Mouse (Mus musculus): ENCODE measurements at regions not wholly inside any gene's neighbourhood (a gene's known extent, or its start where the extent isn't known, plus 50 kb on each side); places are given as distances from the start of the nearest gene placed in this dataset.

- TF ChIP-seq POLR2A (IDR thresholded peaks at IDR 0.05; ENCODE audit: borderline replicate concordance, low read depth, low read length) (no peak), CTCF (IDR thresholded peaks at IDR 0.05; ENCODE audit: low read depth, low read length) (no peak)
- Histone ChIP-seq H3K27ac (ENCODE audit: insufficient read depth, low read depth, low read length) (no peak overlapping the region), H3K4me1 (ENCODE audit: control insufficient read depth, insufficient read depth, low read length) (no peaks in the 10 kb centered on the region), H3K4me3 (ENCODE audit: insufficient read depth, low read length) (no peak overlapping the region)
These were observed 88.4 kb upstream of the Slc1a4 start for GRCm38 (mm10) chr11:20420876-20421275.

- Histone ChIP-seq H3K27ac (ENCODE audit: insufficient read depth, low read depth, low read length) (no peak overlapping the region), H3K4me3 (ENCODE audit: insufficient read depth, low read length) (no peak overlapping the region), H3K4me1 (ENCODE audit: control insufficient read depth, insufficient read depth, low read length) (no peaks in the 10 kb centered on the region)
- TF ChIP-seq CTCF (IDR thresholded peaks at IDR 0.05; ENCODE audit: low read depth, low read length) (no peak), POLR2A (IDR thresholded peaks at IDR 0.05; ENCODE audit: borderline replicate concordance, low read depth, low read length) (no peak)
These were observed 103.5 kb upstream of the Slc1a4 start for GRCm38 (mm10) chr11:20436057-20436456.

- no peak overlapping the region for H3K4me3 ChIP-seq (ENCODE audit: insufficient read depth, low read length)
- H3K4me1 ChIP-seq (ENCODE audit: control insufficient read depth, insufficient read depth, low read length) = 0 out of 2 replicates have a peak, but pooled peaks cover 5% of the 10 kb centered on the region
- no peak overlapping the region for H3K27ac ChIP-seq (ENCODE audit: insufficient read depth, low read depth, low read length)
- TF ChIP-seq CTCF (IDR thresholded peaks at IDR 0.05; ENCODE audit: low read depth, low read length) (no peak), POLR2A (IDR thresholded peaks at IDR 0.05; ENCODE audit: borderline replicate concordance, low read depth, low read length) (no peak)
These were observed 100.6 kb upstream of the Sertad2 start for GRCm38 (mm10) chr11:20442476-20442875.

GRCm38 (mm10) chr11:20445061-20445902, 97.8 kb upstream of the Sertad2 start:
- H3K27ac ChIP-seq (ENCODE audit: insufficient read depth, low read depth, low read length) = no peak overlapping the region
- TF ChIP-seq POLR2A (IDR thresholded peaks at IDR 0.05; ENCODE audit: borderline replicate concordance, low read depth, low read length) (no peak), CTCF (IDR thresholded peaks at IDR 0.05; ENCODE audit: low read depth, low read length) (no peak; the same call in 1 of the 2 replicates)
- H3K4me3 ChIP-seq (ENCODE audit: insufficient read depth, low read length) = peak overlapping the region; percentile 38
- 0 out of 2 replicates have a peak, but pooled peaks cover 5% of the 10 kb centered on the region for H3K4me1 ChIP-seq (ENCODE audit: control insufficient read depth, insufficient read depth, low read length)

GRCm38 (mm10) chr11:20445903-20446264, 97.2 kb upstream of the Sertad2 start:
- H3K4me1 ChIP-seq (ENCODE audit: control insufficient read depth, insufficient read depth, low read length) = 0 out of 2 replicates have a peak, but pooled peaks cover 5% of the 10 kb centered on the region
- no peak overlapping the region for H3K27ac ChIP-seq (ENCODE audit: insufficient read depth, low read depth, low read length)
- no peak for TF ChIP-seq POLR2A (IDR thresholded peaks at IDR 0.05; ENCODE audit: borderline replicate concordance, low read depth, low read length)
- TF ChIP-seq CTCF (IDR thresholded peaks at IDR 0.05; ENCODE audit: low read depth, low read length) = peak; percentile 43
- peak overlapping the region; percentile 38 for H3K4me3 ChIP-seq (ENCODE audit: insufficient read depth, low read length)

GRCm38 (mm10) chr11:20452901-20453300, 90.2 kb upstream of the Sertad2 start:
- no peak overlapping the region for H3K4me3 ChIP-seq (ENCODE audit: insufficient read depth, low read length)
- TF ChIP-seq POLR2A (IDR thresholded peaks at IDR 0.05; ENCODE audit: borderline replicate concordance, low read depth, low read length) = no peak
- no peak for TF ChIP-seq CTCF (IDR thresholded peaks at IDR 0.05; ENCODE audit: low read depth, low read length)
- H3K27ac ChIP-seq (ENCODE audit: insufficient read depth, low read depth, low read length) = no peak overlapping the region
- no peaks in the 10 kb centered on the region for H3K4me1 ChIP-seq (ENCODE audit: control insufficient read depth, insufficient read depth, low read length)

- Histone ChIP-seq H3K27ac (ENCODE audit: insufficient read depth, low read depth, low read length) (no peak overlapping the region), H3K4me1 (ENCODE audit: control insufficient read depth, insufficient read depth, low read length) (no peaks in the 10 kb centered on the region), H3K4me3 (ENCODE audit: insufficient read depth, low read length) (no peak overlapping the region)
- TF ChIP-seq POLR2A (IDR thresholded peaks at IDR 0.05; ENCODE audit: borderline replicate concordance, low read depth, low read length) = no peak
- no peak for TF ChIP-seq CTCF (IDR thresholded peaks at IDR 0.05; ENCODE audit: low read depth, low read length)
These were observed 89.3 kb upstream of the Sertad2 start for GRCm38 (mm10) chr11:20453786-20454185.

- Histone ChIP-seq H3K27ac (ENCODE audit: insufficient read depth, low read depth, low read length) (no peak overlapping the region), H3K4me1 (ENCODE audit: control insufficient read depth, insufficient read depth, low read length) (no peaks in the 10 kb centered on the region)
- TF ChIP-seq POLR2A (IDR thresholded peaks at IDR 0.05; ENCODE audit: borderline replicate concordance, low read depth, low read length) (no peak), CTCF (IDR thresholded peaks at IDR 0.05; ENCODE audit: low read depth, low read length) (peak; percentile 94)
These were observed 87.8 kb upstream of the Sertad2 start for GRCm38 (mm10) chr11:20455085-20455864.

GRCm38 (mm10) chr11:20455865-20456648, 87.0 kb upstream of the Sertad2 start:
- Histone ChIP-seq H3K4me1 (ENCODE audit: control insufficient read depth, insufficient read depth, low read length) (no peaks in the 10 kb centered on the region), H3K4me3 (ENCODE audit: insufficient read depth, low read length) (peak overlapping the region; percentile 63; the same call in 1 of the 2 replicates), H3K27ac (ENCODE audit: insufficient read depth, low read depth, low read length) (no peak overlapping the region)
- no peak for TF ChIP-seq CTCF (IDR thresholded peaks at IDR 0.05; ENCODE audit: low read depth, low read length)
- no peak for TF ChIP-seq POLR2A (IDR thresholded peaks at IDR 0.05; ENCODE audit: borderline replicate concordance, low read depth, low read length)

More at GRCm38 (mm10) chr11:20455085-20455864, 87.8 kb upstream of the Sertad2 start:
- H3K4me3 ChIP-seq (ENCODE audit: insufficient read depth, low read length) = peak overlapping the region; percentile 63
